Mouse (Mus musculus) embryonic facial prominence, embryonic 13.5 days (tissue): Measurements from ENCODE around the gene Drc1. TPM values are rescaled to one million over a fixed set of nuclear protein-coding genes. Genes with fewer than 3 reads are reported as not detected.
A peak's percentile ranks its signal among the peaks of the same experiment; 100 is the strongest.

Experiments
- ATAC-seq: fragments of 200-750 bp; cut with Nextera tagmentation; 2 replicates; pipeline ENCODE4 v1.8.0; 2017; ENCODE audit warnings: low read depth; ENCODE audit not compliant: insufficient number of reproducible peaks, insufficient read depth, low FRiP score, low TSS enrichment
- H3K27ac ChIP-seq: fragments of 300-500 bp; sonication (generic); 2 replicates; pipeline ENCODE4 v1.5.1; 2015; ENCODE audit warnings: moderate library complexity, mild to moderate bottlenecking, inconsistent platforms
- H3K27me3 ChIP-seq: fragments of 300-500 bp; sonication (generic); 2 replicates; pipeline ENCODE4 v1.6.1; 2015; ENCODE audit warnings: mild to moderate bottlenecking, inconsistent platforms
- H3K36me3 ChIP-seq: fragments of 300-500 bp; sonication (generic); 2 replicates; pipeline ENCODE4 v1.6.1; 2015; ENCODE audit warnings: mild to moderate bottlenecking, inconsistent platforms
- H3K4me1 ChIP-seq: fragments of 300-500 bp; sonication (generic); 2 replicates; pipeline ENCODE4 v1.6.1; 2015; ENCODE audit warnings: inconsistent platforms
- H3K4me2 ChIP-seq: fragments of 300-500 bp; sonication (generic); 2 replicates; pipeline ENCODE4 v1.6.1; 2015; ENCODE audit warnings: moderate library complexity, mild to moderate bottlenecking, inconsistent platforms
- H3K4me3 ChIP-seq: fragments of 300-500 bp; sonication (generic); 2 replicates; pipeline ENCODE4 v1.5.1; 2015; ENCODE audit warnings: mild to moderate bottlenecking, inconsistent platforms
- H3K9ac ChIP-seq: fragments of 300-500 bp; sonication (generic); 2 replicates; pipeline ENCODE4 v1.6.1; 2015; ENCODE audit warnings: mild to moderate bottlenecking, inconsistent platforms
- H3K9me3 ChIP-seq: fragments of 300-500 bp; sonication (generic); 2 replicates; pipeline ENCODE4 v1.6.1; 2016; ENCODE audit warnings: inconsistent platforms
- WGBS: fragments of 180-500 bp; shearing (Covaris S2); methylation state at CpG from one replicate; pipeline ENCODE4 v1.1.7; 2015; ENCODE audit warnings: mixed read lengths; 5-methylcytosine and 5-hydroxymethylcytosine counted together
- polyA plus RNA-seq: library from polyadenylated mRNA; unstranded; fragments of >200 nt; fragmentation: Nextera tagmentation; extraction: Ambion mirVana; gene quantifications from 2 replicates; pipeline ENCODE4 v1.2.1, GENCODE M21; 2015

Gene Drc1
- 0.13 and 0.51 TPM in 2 replicates for polyA plus RNA-seq

DNA sequence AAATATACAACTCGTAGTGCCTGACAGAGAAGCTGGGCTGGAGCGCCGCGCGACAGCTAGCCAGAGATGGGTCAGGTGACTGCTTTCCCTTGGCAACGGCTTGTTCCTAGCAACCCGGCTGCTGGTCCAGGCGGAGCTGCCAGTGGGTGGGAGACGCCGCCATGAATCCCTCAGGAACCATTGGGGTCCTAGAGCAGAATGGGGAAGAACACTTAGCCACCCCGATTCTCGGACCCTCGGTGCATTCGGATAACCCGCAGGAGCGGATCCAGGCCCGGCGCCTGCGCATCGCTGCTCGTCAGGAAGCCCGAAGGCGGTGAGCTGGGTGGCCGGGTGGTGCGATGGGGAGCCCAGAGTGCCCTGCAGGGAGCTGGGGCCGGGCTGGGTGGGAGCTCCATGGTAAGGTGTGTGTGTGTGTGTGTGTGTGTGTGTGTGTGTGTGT lies at the start of gene Drc1:
Drc1 (plus strand) TSS at position 98 of the 442 bp plus-strand sequence.
- H3K4me2 ChIP-seq, result peak within 1 kb of the TSS; percentile 73
- no peaks in the 10 kb centered on the region; the same call in 1 of the 2 replicates for H3K4me1 ChIP-seq
- H3K9me3 ChIP-seq, result peaks cover 5% of the 10 kb centered on the region; the same call in 1 of the 2 replicates
- peaks cover 10% of the 10 kb centered on the region for H3K27me3 ChIP-seq
- H3K36me3 ChIP-seq, result no peaks in the 10 kb centered on the region
- ATAC-seq, result no peak
- 4% methylated on average over 26 of the region's 26 CpGs for WGBS
- H3K4me3 ChIP-seq, result peak within 1 kb of the TSS; percentile 43
- peak within 1 kb of the TSS; percentile 64 for H3K9ac ChIP-seq
- no peak within 1 kb of the TSS for H3K27ac ChIP-seq

GRCm38 (mm10) chr5:30231891-30232270 lies 49.3 kb upstream of the Drc1 start:
- H3K4me3 ChIP-seq, result peak overlapping the region; percentile 89
- 0 out of 2 replicates have a peak, but pooled peaks have one; percentile 1 for ATAC-seq
- no peaks in the 10 kb centered on the region for H3K27me3 ChIP-seq
- peaks cover 25% of the 10 kb centered on the region for H3K4me1 ChIP-seq
- peaks cover 10% of the 10 kb centered on the region for H3K36me3 ChIP-seq
- WGBS, result 44% methylated on average over 16 of the region's 16 CpGs
- peak overlapping the region; percentile 73 for H3K27ac ChIP-seq
- peak overlapping the region; percentile 66 for H3K4me2 ChIP-seq
- no peaks in the 10 kb centered on the region for H3K9me3 ChIP-seq
- peak overlapping the region; percentile 87 for H3K9ac ChIP-seq

GRCm38 (mm10) chr5:30232271-30232971 lies 48.8 kb upstream of the Drc1 start, which contains the start of gene Selenoi:
Gene Selenoi, plus strand, starts transcription at chr5:30232581.
- Histone ChIP-seq H3K9ac (peak within 1 kb of the TSS; percentile 87), H3K27ac (peak within 1 kb of the TSS; percentile 92), H3K4me2 (peak within 1 kb of the TSS; percentile 66), H3K36me3 (peaks cover 10% of the 10 kb centered on the region), H3K4me1 (peaks cover 25% of the 10 kb centered on the region), H3K27me3 (no peaks in the 10 kb centered on the region), H3K4me3 (peak within 1 kb of the TSS; percentile 89), H3K9me3 (no peaks in the 10 kb centered on the region)
- ATAC-seq, result peak; percentile 99
- WGBS, result 4% methylated on average over 71 of the region's 71 CpGs

DNA sequence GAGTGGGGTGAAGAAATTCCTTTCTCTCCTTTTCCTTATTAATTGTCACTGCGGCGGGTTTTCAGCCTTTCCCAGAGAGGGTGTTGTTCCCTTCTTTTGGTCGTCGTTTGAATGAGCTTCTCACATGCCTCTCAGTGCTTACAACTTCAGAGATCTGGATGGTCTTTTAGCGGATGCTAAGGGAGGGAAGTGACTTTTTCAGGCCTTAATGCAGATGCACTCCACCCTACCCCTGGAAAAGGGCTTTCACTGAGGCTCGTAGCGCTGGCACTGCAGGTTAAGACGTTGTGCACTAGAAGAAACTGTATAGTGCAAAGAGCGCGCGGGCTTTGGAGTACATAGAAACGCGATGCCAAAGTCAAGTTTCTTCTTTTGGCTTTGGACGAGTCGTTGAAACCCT lies 48.1 kb upstream of the Drc1 start:
- Histone ChIP-seq H3K36me3 (peaks cover 10% of the 10 kb centered on the region), H3K4me3 (peak overlapping the region; percentile 89), H3K27me3 (no peaks in the 10 kb centered on the region), H3K9ac (peak overlapping the region; percentile 87), H3K4me2 (peak overlapping the region; percentile 66), H3K27ac (peak overlapping the region; percentile 92), H3K9me3 (no peaks in the 10 kb centered on the region), H3K4me1 (peaks cover 25% of the 10 kb centered on the region)
- WGBS, result 2% methylated on average over 15 of the region's 15 CpGs
- ATAC-seq, result no peak

- Histone ChIP-seq H3K4me1 (peaks cover 25% of the 10 kb centered on the region), H3K27me3 (no peaks in the 10 kb centered on the region), H3K9ac (peak overlapping the region; percentile 49; the same call in 1 of the 2 replicates), H3K4me3 (0 out of 2 replicates have a peak overlapping the region, but pooled peaks have one; percentile 89), H3K27ac (no peak overlapping the region), H3K9me3 (no peaks in the 10 kb centered on the region), H3K36me3 (peaks cover 13% of the 10 kb centered on the region), H3K4me2 (peak overlapping the region; percentile 66)
- 67% methylated on average over 8 of the region's 8 CpGs for WGBS
- ATAC-seq, result no peak
These were observed 47.2 kb upstream of the Drc1 start for GRCm38 (mm10) chr5:30233979-30234378.

- Histone ChIP-seq H3K4me1 (peaks cover 25% of the 10 kb centered on the region), H3K27ac (no peak overlapping the region), H3K4me3 (no peak overlapping the region), H3K27me3 (no peaks in the 10 kb centered on the region), H3K9ac (no peak overlapping the region), H3K4me2 (no peak overlapping the region), H3K36me3 (peaks cover 5% of the 10 kb centered on the region), H3K9me3 (no peaks in the 10 kb centered on the region)
- no peak for ATAC-seq
- WGBS, result 90% methylated on average over 2 of the region's 2 CpGs
These were observed 45.5 kb upstream of the Drc1 start for GRCm38 (mm10) chr5:30235641-30236126.

DNA sequence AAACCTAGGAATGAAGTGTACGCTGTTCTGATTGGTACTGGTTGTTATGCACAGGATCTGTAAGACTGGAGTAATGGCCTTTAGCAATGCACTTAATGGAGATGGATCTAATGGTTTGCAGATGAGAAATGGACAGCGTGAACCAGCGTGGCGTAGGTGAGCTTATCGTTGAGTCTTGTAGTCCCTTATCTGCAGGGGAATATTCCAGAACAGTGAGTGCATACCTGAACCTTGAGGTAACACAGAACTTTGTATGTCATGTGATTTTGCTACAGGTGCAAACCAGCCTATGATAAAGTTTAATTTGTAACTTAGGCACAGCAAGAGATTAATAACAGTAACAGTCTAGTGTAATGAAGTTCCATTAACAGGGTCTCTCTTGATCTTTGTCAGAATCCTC lies 42.7 kb upstream of the Drc1 start:
- H3K36me3 ChIP-seq, result peaks cover 2% of the 10 kb centered on the region; the same call in 1 of the 2 replicates
- no peak for ATAC-seq
- no peak overlapping the region for H3K4me3 ChIP-seq
- H3K9me3 ChIP-seq, result no peaks in the 10 kb centered on the region
- H3K4me2 ChIP-seq, result no peak overlapping the region
- WGBS, result 95% methylated on average over 5 of the region's 5 CpGs
- no peak overlapping the region for H3K27ac ChIP-seq
- H3K27me3 ChIP-seq, result no peaks in the 10 kb centered on the region
- peaks cover 17% of the 10 kb centered on the region for H3K4me1 ChIP-seq
- H3K9ac ChIP-seq, result no peak overlapping the region

DNA sequence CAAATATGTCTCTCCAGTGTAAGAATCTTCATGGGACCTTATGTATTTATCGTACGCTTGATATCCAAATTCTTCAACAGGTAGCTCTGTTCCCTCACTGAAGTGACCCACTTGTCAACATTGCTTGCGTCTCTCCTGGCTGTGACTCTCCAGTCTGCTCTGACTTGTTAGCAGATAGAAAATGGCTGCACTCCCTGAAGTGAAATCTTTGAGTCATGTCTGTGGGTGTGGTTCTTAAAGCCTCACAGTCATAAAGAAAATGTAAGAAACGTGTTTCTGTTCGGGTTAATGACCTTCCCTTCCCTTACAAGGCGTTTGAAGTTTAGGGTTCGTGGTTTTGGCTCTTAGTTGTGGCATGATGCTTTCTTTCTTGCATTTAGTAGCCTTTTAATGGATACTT lies 40.6 kb upstream of the Drc1 start:
- peaks cover 2% of the 10 kb centered on the region; the same call in 1 of the 2 replicates for H3K36me3 ChIP-seq
- no peaks in the 10 kb centered on the region for H3K27me3 ChIP-seq
- H3K9me3 ChIP-seq, result no peaks in the 10 kb centered on the region
- peaks cover 11% of the 10 kb centered on the region for H3K4me1 ChIP-seq
- H3K4me2 ChIP-seq, result no peak overlapping the region
- H3K27ac ChIP-seq, result no peak overlapping the region
- H3K9ac ChIP-seq, result no peak overlapping the region
- no peak for ATAC-seq
- 83% methylated on average over 7 of the region's 7 CpGs for WGBS
- H3K4me3 ChIP-seq, result no peak overlapping the region

DNA sequence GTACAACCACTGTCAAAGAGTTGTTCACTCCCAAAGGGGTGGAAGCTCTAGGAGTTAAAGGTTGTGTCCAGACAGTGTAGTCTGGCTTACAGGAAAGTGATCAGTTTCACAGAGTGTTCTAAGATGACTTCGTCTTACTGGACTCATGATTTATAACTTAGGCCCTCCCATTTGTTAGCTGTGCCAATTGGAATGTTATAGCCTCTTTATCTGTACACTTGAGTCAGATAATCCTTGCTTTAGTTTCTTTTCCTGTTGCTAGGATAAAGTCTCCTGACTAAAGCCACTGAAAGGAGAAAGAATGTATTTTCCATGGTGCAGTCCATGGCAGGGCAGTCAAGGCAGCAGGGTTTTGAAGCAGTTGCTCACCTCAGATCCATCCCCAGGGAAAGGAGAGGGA lies 38.8 kb upstream of the Drc1 start:
- no peak overlapping the region for H3K4me2 ChIP-seq
- H3K9ac ChIP-seq, result no peak overlapping the region
- H3K9me3 ChIP-seq, result no peaks in the 10 kb centered on the region
- WGBS, result 72% methylated on average over 1 of the region's 1 CpGs
- no peak overlapping the region for H3K4me3 ChIP-seq
- H3K36me3 ChIP-seq, result peaks cover 4% of the 10 kb centered on the region
- ATAC-seq, result no peak
- H3K27ac ChIP-seq, result no peak overlapping the region
- no peaks in the 10 kb centered on the region for H3K27me3 ChIP-seq
- H3K4me1 ChIP-seq, result peaks cover 12% of the 10 kb centered on the region

GRCm38 (mm10) chr5:30243741-30244140 lies 37.4 kb upstream of the Drc1 start:
- H3K4me1 ChIP-seq, result peaks cover 12% of the 10 kb centered on the region
- WGBS, result 72% methylated on average over 9 of the region's 9 CpGs
- H3K27me3 ChIP-seq, result no peaks in the 10 kb centered on the region
- no peak overlapping the region for H3K4me3 ChIP-seq
- ATAC-seq, result no peak
- no peak overlapping the region for H3K9ac ChIP-seq
- no peak overlapping the region for H3K4me2 ChIP-seq
- H3K36me3 ChIP-seq, result peaks cover 10% of the 10 kb centered on the region
- no peak overlapping the region for H3K27ac ChIP-seq
- H3K9me3 ChIP-seq, result no peaks in the 10 kb centered on the region

- 89% methylated on average over 9 of the region's 9 CpGs for WGBS
- no peak overlapping the region for H3K4me3 ChIP-seq
- peaks cover 19% of the 10 kb centered on the region for H3K36me3 ChIP-seq
- no peaks in the 10 kb centered on the region for H3K9me3 ChIP-seq
- no peak for ATAC-seq
- no peak overlapping the region for H3K27ac ChIP-seq
- no peak overlapping the region for H3K9ac ChIP-seq
- no peaks in the 10 kb centered on the region for H3K27me3 ChIP-seq
- no peak overlapping the region for H3K4me2 ChIP-seq
- H3K4me1 ChIP-seq, result peaks cover 12% of the 10 kb centered on the region
These were observed 35.2 kb upstream of the Drc1 start for GRCm38 (mm10) chr5:30245861-30246416.

DNA sequence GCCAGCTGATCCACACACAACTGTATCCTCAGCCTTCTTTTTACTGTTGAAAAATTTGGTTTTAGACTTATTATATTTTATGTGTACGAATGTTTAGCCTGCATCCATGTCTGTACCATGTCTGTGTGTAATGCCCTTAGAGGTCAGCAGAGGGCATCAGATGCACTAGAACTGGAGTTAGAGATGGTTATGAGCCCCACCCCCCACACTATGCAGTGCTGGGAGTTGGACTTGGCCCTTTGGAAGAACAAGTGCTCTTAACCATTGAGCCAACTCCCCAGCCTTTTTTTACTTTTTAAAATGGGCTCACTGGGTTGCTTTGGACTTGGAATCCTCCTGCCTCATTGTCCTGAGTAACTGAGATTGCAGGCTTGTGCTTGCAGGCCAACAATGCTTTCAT lies 33.5 kb upstream of the Drc1 start:
- Histone ChIP-seq H3K36me3 (peaks cover 27% of the 10 kb centered on the region), H3K4me2 (no peak overlapping the region), H3K4me1 (peaks cover 10% of the 10 kb centered on the region), H3K4me3 (no peak overlapping the region), H3K9me3 (no peaks in the 10 kb centered on the region), H3K27me3 (no peaks in the 10 kb centered on the region), H3K9ac (no peak overlapping the region), H3K27ac (no peak overlapping the region)
- ATAC-seq, result no peak
- 100% methylated on average over 1 of the region's 1 CpGs for WGBS
